Mouse (Mus musculus) activated CD4-positive, CD25-positive, alpha-beta regulatory T cell, adult 4 months (primary cell): ENCODE measurements around the gene Zbtb43. TPM values are rescaled to one million over a fixed set of nuclear protein-coding genes. Genes with fewer than 3 reads are reported as not detected.

Experiments
- ATAC-seq: one replicate; pipeline ENCODE4 v1.8.0; 2017
- polyA plus RNA-seq, 2 experiments: library from polyadenylated mRNA; unstranded; fragments of 100-300 nt; shearing (Covaris generic); gene quantifications; one replicate each; pipeline ENCODE4 v1.2.1; 2017

Gene Zbtb43
- polyA plus RNA-seq, 2 experiments from 2014 or later = 16.4 TPM

GRCm38 (mm10) chr2:33429339-33429738, 39.0 kb downstream of the Zbtb43 start:
- no peak for ATAC-seq

GRCm38 (mm10) chr2:33426640-33427398, 41.5 kb downstream of the Zbtb43 start:
- ATAC-seq = no peak

- ATAC-seq = no peak
These were observed 50.9 kb downstream of the Zbtb43 start for GRCm38 (mm10) chr2:33417454-33417853.

- no peak for ATAC-seq
These were observed 54.3 kb downstream of the Zbtb43 start for GRCm38 (mm10) chr2:33414019-33414418.

- ATAC-seq = no peak
These were observed 56.2 kb downstream of the Zbtb43 start for GRCm38 (mm10) chr2:33412111-33412510.

GRCm38 (mm10) chr2:33403511-33404003, 64.8 kb downstream of the Zbtb43 start:
- ATAC-seq = no peak

GRCm38 (mm10) chr2:33402638-33403037, 65.7 kb downstream of the Zbtb43 start:
- ATAC-seq = no peak

GRCm38 (mm10) chr2:33402236-33402635, 66.1 kb downstream of the Zbtb43 start:
- no peak for ATAC-seq

- no peak for ATAC-seq
These were observed 67.1 kb downstream of the Zbtb43 start for GRCm38 (mm10) chr2:33401217-33401616.

- ATAC-seq = no peak
These were observed 67.8 kb downstream of the Zbtb43 start for GRCm38 (mm10) chr2:33400541-33400940.

Other genes with a start within 250 kb of the Zbtb43 start
- gene Ralgps1, start 97.1 kb downstream of the Zbtb43 start, polyA plus RNA-seq = 1 to 10 TPM; 5.8 to 8.9 TPM
- gene Zbtb34, start 37.2 kb downstream of the Zbtb43 start, polyA plus RNA-seq = 1 to 10 TPM in 1 of 2 experiments, under 1 TPM in 1; 0.66 to 1.2 TPM
- not detected for gene Lmx1b, start 172.0 kb upstream of the Zbtb43 start, polyA plus RNA-seq